Mouse (Mus musculus) CH12.LX (cell line): Measurements from ENCODE around the gene Larp4. TPM values are rescaled to one million over a fixed set of nuclear protein-coding genes. Genes with fewer than 3 reads are reported as not detected.
A peak's percentile ranks its signal among the peaks of the same experiment; 100 is the strongest.

ENCODE experiments used
- DNase-seq: peaks from one replicate; pipeline ENCODE4 v3.0.0-alpha.2; 2013; ENCODE audit errors: extremely low read depth
- H3K27ac ChIP-seq: 2 replicates; pipeline ENCODE4 v1.5.1; 2012; ENCODE audit warnings: low read depth, mild to moderate bottlenecking, control low read depth, moderate library complexity; ENCODE audit not compliant: insufficient read depth
- H3K27me3 ChIP-seq: replicated peaks from 2 replicates; pipeline ENCODE3; 2012; ENCODE audit warnings: inconsistent platforms
- H3K36me3 ChIP-seq, 2 experiments: replicated peaks in 1 of 2; 2 replicates each; pipeline versions ENCODE3 to v1.6.1; 2012; ENCODE audit warnings: inconsistent platforms in 1 of 2, low read length in 1 of 2, mild to moderate bottlenecking in 1 of 2, mixed read lengths in 1 of 2, moderate library complexity in 1 of 2; ENCODE audit not compliant: control insufficient read depth in 1 of 2, insufficient read depth in 1 of 2
- H3K4me1 ChIP-seq, 2 experiments: 2 replicates each; pipeline ENCODE4 v1.6.1; 2012; ENCODE audit warnings: inconsistent platforms in 1 of 2, moderate library complexity in 1 of 2; ENCODE audit not compliant: insufficient read depth in 2 of 2, control insufficient read depth in 1 of 2
- H3K4me2 ChIP-seq: 2 replicates; pipeline ENCODE4 v1.6.1; 2012; ENCODE audit warnings: low read depth, mild to moderate bottlenecking, control low read depth; ENCODE audit not compliant: poor library complexity, insufficient read depth, severe bottlenecking
- H3K4me3 ChIP-seq, 3 experiments: fragments of 150-350 bp in 1 of 3; sonication (generic) in 1 of 3; replicated peaks in 1 of 3; 2 replicates each; pipeline versions ENCODE3 to v1.5.1; 2011 to 2012; ENCODE audit warnings: low read depth in 2 of 3, low read length in 2 of 3, mild to moderate bottlenecking in 2 of 3, moderate library complexity in 2 of 3, control low read depth in 1 of 3, improper control_type of control experiment in 1 of 3, inconsistent platforms in 1 of 3, mixed read lengths in 1 of 3; ENCODE audit not compliant: poor library complexity in 1 of 3
- H3K79me2 ChIP-seq: replicated peaks from 2 replicates; pipeline ENCODE4 v1.6.1; 2012; ENCODE audit warnings: mild to moderate bottlenecking, moderate library complexity; ENCODE audit not compliant: control insufficient read depth, poor library complexity, insufficient read depth, severe bottlenecking; ENCODE audit errors: extremely low read depth
- H3K9ac ChIP-seq: 2 replicates; pipeline ENCODE4 v1.6.1; 2012; ENCODE audit warnings: low read depth, mild to moderate bottlenecking, control low read depth, moderate library complexity; ENCODE audit not compliant: insufficient read depth
- H3K9me3 ChIP-seq: replicated peaks from 2 replicates; pipeline ENCODE3; 2012; ENCODE audit warnings: low read length, inconsistent platforms, mixed read lengths
- BHLHE40 ChIP-seq: IDR thresholded peaks from 2 replicates; pipeline ENCODE4 v1.6.1; 2011; ENCODE audit warnings: mild to moderate bottlenecking, low read depth, low read length, improper control_type of control experiment
- CHD1 ChIP-seq: IDR thresholded peaks from 2 replicates; pipeline ENCODE4 v1.6.1; 2012; ENCODE audit warnings: low read depth, low read length, improper control_type of control experiment, inconsistent platforms
- CHD2 ChIP-seq: IDR thresholded peaks from 2 replicates; pipeline ENCODE4 v1.6.1; 2011; ENCODE audit warnings: low read length, improper control_type of control experiment
- CTCF ChIP-seq, 2 experiments: IDR thresholded peaks in 1 of 2; conservative IDR thresholded peaks in 1 of 2; 2 replicates each; pipeline ENCODE4 v1.5.1; 2011 to 2012; ENCODE audit warnings: low read depth in 2 of 2, low read length in 2 of 2, improper control_type of control experiment in 1 of 2, inconsistent platforms in 1 of 2, mild to moderate bottlenecking in 1 of 2, moderate library complexity in 1 of 2
- E2F4 ChIP-seq: IDR thresholded peaks from 2 replicates; pipeline ENCODE4 v1.6.1; 2011; ENCODE audit warnings: low read depth, low read length, improper control_type of control experiment; ENCODE audit not compliant: insufficient replicate concordance
- ELF1 ChIP-seq: IDR thresholded peaks from 2 replicates; pipeline ENCODE4 v1.6.1; 2014; ENCODE audit warnings: low read depth, mild to moderate bottlenecking, inconsistent platforms, low read length, improper control_type of control experiment
- EP300 ChIP-seq: IDR thresholded peaks from 2 replicates; pipeline ENCODE4 v1.6.1; 2011; ENCODE audit warnings: low read length, improper control_type of control experiment
- ETS1 ChIP-seq: conservative IDR thresholded peaks from 2 replicates; pipeline ENCODE4 v1.6.1; 2012; ENCODE audit warnings: low read depth, mild to moderate bottlenecking, inconsistent platforms, low read length, improper control_type of control experiment, moderate library complexity
- HCFC1 ChIP-seq: IDR thresholded peaks from 2 replicates; pipeline ENCODE4 v1.6.1; 2012; ENCODE audit warnings: low read depth, mild to moderate bottlenecking, inconsistent platforms, low read length, improper control_type of control experiment
- KAT2A ChIP-seq: IDR thresholded peaks from 2 replicates; pipeline ENCODE4 v1.6.1; 2012; ENCODE audit warnings: low read length, improper control_type of control experiment, inconsistent platforms; ENCODE audit not compliant: insufficient replicate concordance
- MAX ChIP-seq: IDR thresholded peaks from 2 replicates; pipeline ENCODE4 v1.6.1; 2011; ENCODE audit warnings: low read length, improper control_type of control experiment
- MAZ ChIP-seq: IDR thresholded peaks from 2 replicates; pipeline ENCODE4 v1.6.1; 2012; ENCODE audit warnings: low read depth, mild to moderate bottlenecking, inconsistent platforms, low read length, improper control_type of control experiment, moderate library complexity
- MEF2A ChIP-seq: IDR thresholded peaks from 2 replicates; pipeline ENCODE4 v1.6.1; 2014; ENCODE audit warnings: low read depth, mild to moderate bottlenecking, inconsistent platforms, low read length, improper control_type of control experiment, borderline replicate concordance
- NELFE ChIP-seq: IDR thresholded peaks from 2 replicates; pipeline ENCODE4 v1.6.1; 2011; ENCODE audit warnings: low read depth, low read length, improper control_type of control experiment
- NRF1 ChIP-seq: IDR thresholded peaks from 2 replicates; pipeline ENCODE4 v1.6.1; 2014; ENCODE audit warnings: low read depth, mild to moderate bottlenecking, inconsistent platforms, low read length, improper control_type of control experiment, moderate library complexity
- PAX5 ChIP-seq: IDR thresholded peaks from 2 replicates; pipeline ENCODE4 v1.6.1; 2012; ENCODE audit warnings: low read length, inconsistent platforms, mixed read lengths
- POLR2A ChIP-seq: IDR thresholded peaks from 2 replicates; pipeline ENCODE4 v1.6.1; 2011; ENCODE audit warnings: low read depth, mild to moderate bottlenecking, improper control_type of control experiment, low read length
- RCOR1 ChIP-seq: conservative IDR thresholded peaks from 2 replicates; pipeline ENCODE4 v1.6.1; 2012; ENCODE audit warnings: low read depth, mild to moderate bottlenecking, inconsistent platforms, low read length, improper control_type of control experiment
- SMC3 ChIP-seq: IDR thresholded peaks from 2 replicates; pipeline ENCODE4 v1.6.1; 2011; ENCODE audit warnings: low read depth, low read length, improper control_type of control experiment
- TBP ChIP-seq: conservative IDR thresholded peaks from 2 replicates; pipeline ENCODE4 v1.6.1; 2011; ENCODE audit warnings: low read depth, low read length, improper control_type of control experiment
- UBTF ChIP-seq: IDR thresholded peaks from 2 replicates; pipeline ENCODE4 v1.6.1; 2012; ENCODE audit warnings: low read depth, mild to moderate bottlenecking, inconsistent platforms, low read length, improper control_type of control experiment, moderate library complexity
- USF1 ChIP-seq: IDR thresholded peaks from 2 replicates; pipeline ENCODE4 v1.6.1; 2014; ENCODE audit warnings: low read depth, mild to moderate bottlenecking, inconsistent platforms, low read length, improper control_type of control experiment
- USF2 ChIP-seq: conservative IDR thresholded peaks from 2 replicates; pipeline ENCODE4 v1.6.1; 2011; ENCODE audit warnings: low read depth, low read length, improper control_type of control experiment
- ZC3H11A ChIP-seq: IDR thresholded peaks from 2 replicates; pipeline ENCODE4 v1.6.1; 2012; ENCODE audit warnings: low read depth, mild to moderate bottlenecking, inconsistent platforms, low read length, improper control_type of control experiment
- ZKSCAN1 ChIP-seq: IDR thresholded peaks from 2 replicates; pipeline ENCODE4 v1.6.1; 2012; ENCODE audit warnings: low read depth, inconsistent platforms, low read length, improper control_type of control experiment, borderline replicate concordance
- dilution Hi-C: fragments of 300-500 bp; cut with MboI; formaldehyde crosslinking; loops from 2 replicates; pipeline ENCODE4 v1.14.3; 2020; ENCODE audit warnings: low sequenced_read_pairs; ENCODE audit not compliant: extremely low pct_unique_long_range_greater_than_20kb, extremely low pct_ligation_motif_present
- in situ Hi-C: fragments of 300-500 bp; cut with MboI; formaldehyde crosslinking; loops from 3 replicates; pipeline ENCODE4 v1.14.3; 2019; ENCODE audit warnings: low sequenced_read_pairs, low pct_ligation_motif_present, low pct_unique_long_range_greater_than_20kb, mixed read lengths
- polyA plus RNA-seq: library from polyadenylated mRNA; unstranded; fragments of >175 nt; gene quantifications from 2 replicates; pipeline ENCODE4 v1.2.1, GENCODE M21; 2012; ENCODE audit warnings: low read depth; ENCODE audit not compliant: insufficient read length
- total RNA-seq, 2 experiments: library from RNA; depleted of rRNA; stranded (reverse); fragments of 300-350 nt in 1 of 2; fragments of >200 nt in 1 of 2; gene quantifications; 2 replicates each; pipeline ENCODE4 v1.2.3; 2012 to 2014

The Larp4 gene
- total and polyA plus RNA-seq, 3 experiments = 81.9 to 135 (median 96.3) TPM

DNA sequence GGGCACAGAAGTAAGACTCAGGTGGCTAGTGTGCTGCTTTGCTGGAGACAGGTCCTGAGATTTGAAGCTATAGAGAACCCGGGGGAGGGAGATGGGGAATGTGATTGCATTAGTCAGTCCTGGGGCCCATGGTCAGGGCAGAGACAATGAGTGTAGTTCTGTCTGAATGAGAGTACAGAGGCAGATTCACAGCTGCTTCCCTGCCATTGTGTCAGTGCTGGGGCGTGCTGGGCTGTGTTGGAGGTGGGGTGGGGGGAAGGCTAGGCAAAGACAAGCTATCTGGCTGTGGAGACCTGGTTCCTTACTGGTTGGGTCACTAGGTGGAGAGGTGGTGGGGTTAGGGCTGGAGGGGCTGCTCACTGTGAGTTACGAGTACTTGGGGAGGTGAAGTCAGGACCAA lies 82.9 kb downstream of the Larp4 start:
- H3K4me3 ChIP-seq = no peak overlapping the region
- peaks cover 11% of the 10 kb centered on the region for H3K79me2 ChIP-seq
- dilution Hi-C loops (no loop called here), in situ Hi-C loops (no loop called here)
- no peak for DNase-seq
- no peak for TF ChIP-seq USF2
- no peak for TF ChIP-seq KAT2A
- TF ChIP-seq HCFC1 = no peak
- no peak for TF ChIP-seq PAX5
- TF ChIP-seq TBP = no peak
- no peak for TF ChIP-seq NRF1
- no peak for TF ChIP-seq USF1
- no peak for TF ChIP-seq ZKSCAN1
- no peak for TF ChIP-seq MAX
- no peak for TF ChIP-seq CHD1
- no peak for TF ChIP-seq ETS1
- no peaks in the 10 kb centered on the region for H3K9me3 ChIP-seq
- no peaks in the 10 kb centered on the region for H3K27me3 ChIP-seq
- H3K4me1 ChIP-seq = peaks cover 24 to 77% of the 10 kb centered on the region in 2 experiments
- no peak overlapping the region for H3K4me2 ChIP-seq
- H3K27ac ChIP-seq = no peak overlapping the region
- H3K9ac ChIP-seq = no peak overlapping the region
- H3K36me3 ChIP-seq = peaks cover 10 to 48% of the 10 kb centered on the region in 2 experiments

DNA sequence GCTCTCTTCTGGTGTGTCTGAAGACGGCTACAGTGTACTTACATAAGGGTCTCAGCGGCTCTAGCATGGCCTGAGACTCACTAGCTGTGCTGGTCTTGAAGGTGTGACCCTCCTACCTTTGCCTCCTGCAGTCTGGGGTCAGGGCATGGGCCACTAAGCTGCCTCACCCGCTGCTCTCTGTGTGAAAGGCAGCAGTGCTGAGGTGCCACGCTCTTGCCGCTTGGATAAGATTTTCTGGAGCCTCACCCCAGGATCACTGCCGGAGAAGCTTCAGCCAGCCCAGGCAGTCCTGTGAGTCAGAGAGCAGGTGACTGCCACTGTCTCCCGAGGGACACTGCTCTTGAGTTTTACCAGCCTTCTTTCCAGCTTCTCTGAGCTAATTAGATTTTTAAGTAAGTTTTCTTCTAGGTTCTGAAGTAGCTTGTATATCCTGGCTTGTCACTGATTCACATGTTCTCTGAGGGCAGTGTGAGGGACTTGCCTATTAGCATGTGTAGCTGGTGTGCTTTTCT lies 86.6 kb downstream of the Larp4 start:
- peak; percentile 76 for TF ChIP-seq BHLHE40
- TF ChIP-seq ETS1 = peak; percentile 61
- TF ChIP-seq ZC3H11A = no peak
- TF ChIP-seq EP300 = peak; percentile 48; the same call in 1 of the 2 replicates
- H3K79me2 ChIP-seq = peaks cover 13% of the 10 kb centered on the region
- H3K9me3 ChIP-seq = no peaks in the 10 kb centered on the region
- dilution Hi-C loops = no loop called here
- H3K27me3 ChIP-seq = no peaks in the 10 kb centered on the region
- peaks cover 0 to 23% of the 10 kb centered on the region in 2 experiments for H3K36me3 ChIP-seq
- DNase-seq = peak; percentile 81
- peak overlapping the region; percentile 51 for H3K27ac ChIP-seq
- H3K4me1 ChIP-seq = peaks cover 30 to 80% of the 10 kb centered on the region in 2 experiments
- peak overlapping the region; percentile 47 for H3K4me2 ChIP-seq
- in situ Hi-C loops = no loop called here
- H3K9ac ChIP-seq = no peak overlapping the region
- peak overlapping the region in 1 of 3 experiments; percentile 11 for H3K4me3 ChIP-seq

DNA sequence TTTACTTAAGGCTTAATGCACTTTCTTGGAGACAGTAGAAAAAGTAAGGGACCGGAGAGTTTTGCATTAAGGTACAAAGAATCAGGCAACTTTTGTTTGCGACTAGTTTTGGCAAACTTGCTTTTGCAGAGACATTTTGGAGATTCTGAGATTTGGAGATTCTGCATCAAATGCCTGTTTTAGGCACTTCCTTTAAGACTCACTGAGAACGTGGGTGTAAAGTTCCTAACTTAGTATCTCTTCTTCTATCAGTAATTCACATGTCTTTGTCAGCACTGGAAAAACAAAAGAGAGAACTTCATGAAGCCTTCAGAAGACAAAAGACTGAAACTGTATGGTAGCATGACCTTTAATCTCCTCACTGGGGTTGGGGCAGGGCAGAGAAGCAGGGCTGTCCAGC lies 87.8 kb downstream of the Larp4 start:
- dilution Hi-C loops (no loop called here), in situ Hi-C loops (no loop called here)
- Histone ChIP-seq H3K79me2 (peaks cover 15% of the 10 kb centered on the region), H3K27me3 (no peaks in the 10 kb centered on the region), H3K27ac (no peak overlapping the region), H3K9me3 (no peaks in the 10 kb centered on the region), H3K36me3 (peaks cover 0 to 19% of the 10 kb centered on the region in 2 experiments), H3K9ac (no peak overlapping the region), H3K4me2 (no peak overlapping the region), H3K4me3 (no peak overlapping the region), H3K4me1 (peaks cover 39 to 81% of the 10 kb centered on the region in 2 experiments)
- no peak for TF ChIP-seq USF2
- no peak for TF ChIP-seq E2F4
- TF ChIP-seq RCOR1 = no peak
- no peak for TF ChIP-seq POLR2A
- no peak for TF ChIP-seq ELF1
- TF ChIP-seq CHD1 = no peak
- TF ChIP-seq CHD2 = no peak
- no peak for TF ChIP-seq MAZ
- no peak for TF ChIP-seq SMC3
- no peak for TF ChIP-seq MEF2A
- no peak for TF ChIP-seq CTCF (conservative IDR thresholded peaks at IDR 0.05 in 1 of 2, IDR thresholded peaks at IDR 0.05 in 1 of 2; ENCODE audit: low read depth in 2 of 2, low read length in 2 of 2)
- no peak for TF ChIP-seq NELFE
- no peak for TF ChIP-seq ZC3H11A
- no peak for TF ChIP-seq ZKSCAN1
- no peak for TF ChIP-seq UBTF
- TF ChIP-seq ETS1 = no peak
- DNase-seq = no peak
